Mouse (Mus musculus) left cerebral cortex, adult 11 months (tissue): ENCODE results near the gene Ppp3ca.

ENCODE experiments used
- DNase-seq: peaks from one replicate; pipeline ENCODE4 v3.0.0; 2022; ENCODE audit warnings: low spot score

Ppp3ca gene

DNA sequence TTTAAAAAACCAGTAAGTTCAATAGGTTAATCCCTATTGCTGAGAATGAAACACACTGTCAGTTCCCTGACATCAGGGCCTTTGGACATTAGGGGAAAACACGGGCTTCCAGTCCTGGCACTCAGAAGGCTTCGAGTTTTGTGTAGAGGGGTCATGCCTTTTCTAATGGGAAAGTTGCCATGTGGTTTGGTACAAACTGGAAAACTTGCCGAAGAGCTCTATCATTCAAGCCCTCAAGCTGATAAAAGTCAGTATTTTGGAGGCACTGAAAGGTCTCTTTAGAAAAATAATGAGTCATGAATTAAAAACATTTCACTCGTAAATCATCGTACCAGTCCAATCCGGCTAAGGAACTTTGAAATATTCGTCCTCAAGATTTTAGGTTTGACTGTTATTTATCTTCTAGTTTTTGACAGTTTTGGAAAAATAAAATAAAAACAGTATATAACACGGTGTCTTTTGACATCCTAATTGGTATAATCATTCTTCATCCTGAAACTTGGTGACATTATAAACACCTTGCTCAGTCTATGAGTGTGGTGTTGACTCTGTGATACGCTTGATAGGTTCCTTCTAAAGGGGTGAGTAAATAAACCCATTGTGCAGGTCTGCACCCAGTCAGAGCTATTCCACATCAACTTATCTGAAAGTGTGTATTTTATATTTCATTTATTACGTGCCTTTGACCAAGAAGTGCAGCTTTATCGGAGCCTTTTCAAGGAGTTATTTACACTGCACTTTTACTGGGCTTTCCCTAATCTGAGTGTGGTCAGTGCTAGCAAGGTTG, 192.3 kb downstream of the Ppp3ca start:
- no peak for DNase-seq

DNA sequence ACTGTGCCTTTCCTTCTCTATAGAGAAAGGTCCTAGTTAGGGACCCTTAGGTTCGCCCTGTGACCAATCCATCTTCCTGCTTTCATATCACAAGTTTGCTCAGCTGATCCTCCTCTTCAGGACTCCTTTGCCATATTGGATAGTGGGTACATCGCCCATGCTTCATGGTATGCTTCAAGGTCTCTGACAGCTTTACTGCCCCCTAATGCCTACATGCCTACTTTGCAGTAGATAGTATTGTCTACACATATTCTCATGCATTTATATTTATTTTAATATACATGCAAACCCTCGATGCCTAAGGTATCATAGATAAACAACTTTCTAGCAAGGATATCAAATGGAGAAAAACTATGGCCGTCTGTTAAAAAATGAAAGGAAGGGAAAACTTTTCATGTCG, 193.2 kb downstream of the Ppp3ca start:
- DNase-seq: no peak

DNA sequence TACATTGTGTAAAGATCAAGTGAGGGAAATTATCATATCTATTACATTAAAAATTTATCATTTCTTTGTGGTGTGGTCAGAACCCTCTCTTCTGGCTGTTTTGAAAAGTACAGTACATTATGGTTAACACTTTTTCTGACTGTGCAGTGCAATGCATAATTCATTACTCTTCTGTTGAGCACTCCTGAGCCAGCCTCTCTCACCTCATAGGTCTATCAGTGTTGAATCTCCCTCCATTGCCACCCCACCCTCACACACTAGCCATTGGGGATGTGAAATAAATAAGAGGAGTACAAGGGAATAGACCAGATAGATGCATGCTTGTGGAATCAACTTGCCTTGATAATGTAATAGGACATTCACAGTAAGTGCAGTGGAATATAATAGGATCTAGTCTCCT, 194.4 kb downstream of the Ppp3ca start:
- no peak for DNase-seq

DNA sequence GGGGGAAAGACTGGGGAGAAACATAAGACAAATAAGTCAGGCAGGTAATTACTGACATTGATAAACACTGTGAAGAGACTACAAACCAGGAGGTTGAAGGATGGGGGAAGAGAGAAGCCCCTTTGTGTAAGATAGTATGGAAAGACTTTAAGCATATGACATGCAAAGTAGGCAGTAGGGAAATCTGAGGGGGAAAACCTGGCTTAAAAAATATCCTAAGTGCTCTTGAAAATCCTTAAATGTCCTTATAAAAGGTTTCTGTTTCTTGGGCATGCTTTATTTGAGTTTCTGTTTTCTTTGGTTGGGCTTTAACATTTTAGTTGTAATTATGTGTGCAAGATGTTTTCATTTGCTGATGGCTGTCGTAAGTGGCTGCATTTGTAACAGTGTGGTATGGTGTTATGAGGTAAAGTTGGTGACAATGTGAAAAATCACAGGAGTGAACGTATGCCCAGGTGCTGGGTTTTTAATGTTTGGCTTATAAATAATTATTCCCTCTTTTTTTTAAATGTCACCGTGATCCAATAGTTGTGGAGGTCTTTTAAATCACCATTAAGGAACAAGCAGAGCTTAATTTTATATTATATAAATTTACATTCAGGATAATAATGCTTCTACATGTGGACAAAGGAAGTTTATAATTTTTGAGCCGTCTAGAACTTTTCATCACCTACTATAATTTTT, 195.4 kb downstream of the Ppp3ca start:
- DNase-seq: no peak

DNA sequence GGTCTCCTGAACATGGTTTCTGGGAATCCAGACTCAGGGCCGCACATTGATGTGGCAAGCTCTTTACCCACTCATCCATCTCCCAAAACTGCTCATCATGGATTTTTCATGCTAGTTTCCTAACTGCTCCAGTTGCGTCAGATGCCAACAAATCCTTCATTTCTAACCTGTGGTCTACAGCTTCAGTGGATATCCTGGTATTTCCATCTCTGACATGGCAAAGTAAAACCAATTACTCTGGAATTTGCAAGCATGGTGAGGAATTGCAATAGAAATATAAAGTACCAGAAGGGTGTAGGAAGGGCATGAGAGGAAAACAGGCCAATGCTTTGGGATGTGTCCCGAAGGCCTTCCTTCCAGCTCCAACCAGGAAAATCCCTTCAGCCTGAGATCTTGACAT, 196.2 kb downstream of the Ppp3ca start:
- DNase-seq: no peak

DNA sequence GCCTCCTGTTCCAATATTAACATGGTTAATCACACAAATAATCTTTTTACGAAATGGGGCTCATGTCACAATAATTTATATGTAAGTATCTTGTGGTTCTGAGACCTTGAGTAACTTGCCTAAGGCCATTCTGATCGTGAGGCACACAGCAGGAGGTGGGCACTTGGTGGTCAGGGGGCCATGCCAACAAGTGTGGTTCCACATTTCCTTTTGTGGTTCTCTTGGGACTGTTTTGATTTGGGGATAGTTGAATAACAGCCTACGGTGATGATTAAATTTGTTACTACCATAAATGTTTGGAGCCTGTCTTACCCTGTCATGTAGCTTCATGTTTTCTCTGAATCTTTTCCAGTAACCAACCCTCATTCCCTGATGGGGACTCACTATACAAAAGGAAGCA, 196.6 kb downstream of the Ppp3ca start:
- DNase-seq: no peak

DNA sequence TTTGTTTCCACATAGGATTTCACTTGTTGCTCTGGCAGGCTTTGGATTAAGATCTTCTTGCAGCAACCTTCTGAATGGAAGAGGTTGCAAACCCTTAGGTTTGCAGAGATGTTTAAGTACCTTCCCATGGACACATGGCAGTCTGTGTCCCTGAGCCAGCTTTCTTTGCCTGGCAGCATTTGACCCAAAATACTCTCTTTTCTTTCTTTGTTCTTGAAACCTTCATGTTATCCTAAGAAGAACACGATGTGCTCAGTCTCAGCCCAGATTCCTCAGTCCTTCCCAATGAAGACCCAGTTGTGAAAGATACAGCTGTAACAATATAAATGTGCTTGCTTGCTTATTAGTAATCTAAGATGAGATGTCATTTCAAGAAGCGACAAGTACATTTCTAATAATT, 197.4 kb downstream of the Ppp3ca start:
- DNase-seq: no peak

DNA sequence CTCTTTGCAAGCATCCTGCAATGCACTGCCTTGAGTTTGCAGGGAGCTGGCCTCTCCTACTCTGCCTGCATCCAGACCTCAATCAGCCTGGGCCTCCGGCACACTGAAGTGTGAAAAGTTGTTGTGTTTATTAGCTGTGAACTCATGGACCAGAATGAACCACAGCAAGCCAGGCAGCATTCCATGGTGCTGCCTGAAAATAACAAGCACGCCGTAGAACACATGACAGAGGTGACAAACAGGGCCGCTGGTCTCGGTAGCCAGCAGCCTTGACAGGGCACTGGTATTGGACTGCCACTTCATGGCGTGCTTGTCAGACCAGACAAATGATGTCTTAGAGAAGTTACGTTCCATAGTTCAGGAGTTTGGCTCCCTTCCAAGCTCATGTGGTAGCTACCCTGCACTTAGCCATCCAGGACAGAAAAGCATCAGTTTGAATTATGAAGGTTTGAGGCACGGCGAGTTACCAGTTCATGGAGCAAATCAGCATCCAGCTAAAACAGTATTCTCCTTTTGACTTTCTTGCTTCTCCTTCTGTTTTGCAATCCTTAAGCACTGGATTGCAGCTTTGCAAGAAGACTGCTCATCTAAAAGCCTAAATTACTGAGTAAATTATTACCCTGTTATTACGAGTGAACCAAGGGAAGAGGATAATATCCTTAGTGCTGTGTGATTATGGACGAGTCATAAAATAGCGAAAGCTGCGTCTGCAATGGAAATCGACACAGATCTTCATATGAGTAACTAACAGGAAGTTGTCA, 202.0 kb downstream of the Ppp3ca start:
- no peak for DNase-seq

DNA sequence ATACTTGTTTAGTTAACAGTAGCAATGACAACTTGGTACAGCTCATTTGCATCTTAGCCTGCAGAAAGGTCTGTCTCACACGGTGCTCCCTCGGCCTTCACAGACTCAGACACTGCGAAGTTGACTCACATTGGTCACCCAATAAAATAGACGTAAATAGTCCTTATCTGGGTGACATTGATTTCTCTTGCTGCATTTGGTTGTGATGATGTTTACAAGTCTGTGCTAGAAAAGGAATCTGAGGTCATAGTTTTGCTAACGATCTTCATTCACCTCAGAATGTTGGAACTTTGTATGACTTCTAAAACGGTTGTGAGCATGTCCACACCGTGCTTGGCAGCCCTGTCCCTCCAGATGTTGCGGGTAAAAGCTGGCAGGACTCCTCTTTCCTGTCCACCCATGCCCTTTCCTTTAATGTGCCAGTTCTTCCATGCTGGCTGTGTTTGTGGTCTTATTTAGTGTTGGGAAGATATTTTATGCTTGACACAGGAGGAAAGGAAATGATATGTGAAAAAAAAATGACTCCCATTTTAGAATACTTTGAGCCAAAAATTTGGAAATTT, 202.7 kb downstream of the Ppp3ca start:
- DNase-seq: no peak

DNA sequence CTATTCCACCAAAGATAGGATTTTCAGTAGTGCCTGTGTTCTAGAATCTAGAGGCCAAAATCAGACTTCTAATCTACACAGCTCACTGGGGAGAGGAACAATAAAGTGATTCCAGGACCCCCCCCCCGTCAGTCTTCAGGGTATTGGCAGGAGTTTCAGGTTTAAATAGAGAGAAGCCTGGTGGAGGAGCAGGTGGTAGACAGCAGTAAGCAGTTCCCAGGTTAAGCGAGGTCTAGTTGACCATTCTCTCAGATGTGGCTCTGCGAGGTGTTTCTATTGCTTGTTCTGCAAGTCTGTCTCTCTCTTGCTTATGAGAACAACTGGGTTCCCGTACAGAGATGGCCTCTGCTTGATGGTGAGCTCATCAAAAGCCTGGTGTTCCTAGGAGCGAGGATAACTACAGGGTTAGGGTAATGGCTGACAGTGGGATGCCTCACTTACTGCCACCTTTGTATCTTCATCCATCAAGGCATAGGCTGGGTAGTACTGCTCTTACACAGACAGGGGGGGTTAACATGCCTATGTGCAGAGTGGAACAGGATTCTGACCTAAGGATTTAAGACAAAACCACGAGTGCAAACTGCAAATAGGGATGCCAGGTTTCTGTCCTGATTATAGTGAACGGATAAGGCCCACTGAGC, 204.0 kb downstream of the Ppp3ca start:
- DNase-seq: no peak

DNA sequence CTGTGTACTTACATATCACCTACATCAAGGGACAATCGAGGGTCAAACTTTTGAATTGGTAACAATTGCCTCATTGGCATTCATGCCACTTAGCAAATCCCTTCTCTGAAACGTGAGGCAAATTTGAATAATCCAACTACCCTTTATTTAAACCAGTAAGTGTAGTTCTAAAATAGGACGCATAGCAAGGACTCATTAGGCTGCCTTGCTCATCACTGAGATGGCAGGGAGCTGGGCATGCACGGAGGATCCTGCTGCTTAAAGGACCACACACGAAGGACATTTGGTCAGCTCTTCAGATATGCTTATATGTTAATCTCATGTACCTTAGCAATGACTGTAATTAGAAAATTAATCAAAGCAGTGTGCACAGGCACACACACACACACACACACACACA, 204.6 kb downstream of the Ppp3ca start:
- DNase-seq: no peak

DNA sequence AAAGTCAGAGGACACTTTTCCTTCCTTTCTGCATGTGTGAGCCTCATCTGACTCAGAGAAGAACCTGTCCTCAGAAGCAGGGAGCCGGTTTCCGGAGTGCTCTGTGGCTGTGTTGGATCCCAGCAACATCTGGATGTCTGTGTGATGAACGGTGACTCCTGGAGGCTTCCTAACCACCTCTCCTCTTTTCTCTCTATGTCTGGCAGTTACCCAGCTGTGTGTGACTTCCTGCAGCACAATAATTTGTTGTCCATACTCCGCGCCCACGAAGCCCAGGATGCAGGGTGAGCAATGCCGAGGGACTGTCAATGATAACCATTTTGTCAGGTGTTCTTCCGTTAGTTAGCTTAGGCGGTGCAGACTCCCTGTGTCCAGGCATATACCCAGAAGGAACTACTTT, 217.8 kb downstream of the Ppp3ca start:
- no peak for DNase-seq

DNA sequence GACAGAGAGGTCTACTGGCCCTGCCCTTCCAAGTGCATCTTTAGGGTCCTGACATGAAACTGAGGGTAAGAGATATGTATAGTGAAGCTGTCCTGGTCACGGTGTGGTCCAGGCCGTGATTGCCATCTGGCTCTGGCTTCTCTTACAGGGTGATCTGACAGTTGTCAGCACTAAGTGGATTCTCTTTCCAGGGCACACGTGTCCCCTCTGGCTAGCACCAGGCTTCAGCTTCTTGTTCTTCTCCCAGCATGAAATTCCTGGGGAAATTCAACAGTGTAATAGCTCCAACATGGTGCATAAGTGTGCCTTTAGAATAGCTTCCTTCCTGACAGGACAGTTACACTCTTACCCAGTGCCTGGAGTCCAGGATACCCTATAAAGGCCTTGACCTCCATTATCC, 222.2 kb downstream of the Ppp3ca start:
- DNase-seq: no peak

DNA sequence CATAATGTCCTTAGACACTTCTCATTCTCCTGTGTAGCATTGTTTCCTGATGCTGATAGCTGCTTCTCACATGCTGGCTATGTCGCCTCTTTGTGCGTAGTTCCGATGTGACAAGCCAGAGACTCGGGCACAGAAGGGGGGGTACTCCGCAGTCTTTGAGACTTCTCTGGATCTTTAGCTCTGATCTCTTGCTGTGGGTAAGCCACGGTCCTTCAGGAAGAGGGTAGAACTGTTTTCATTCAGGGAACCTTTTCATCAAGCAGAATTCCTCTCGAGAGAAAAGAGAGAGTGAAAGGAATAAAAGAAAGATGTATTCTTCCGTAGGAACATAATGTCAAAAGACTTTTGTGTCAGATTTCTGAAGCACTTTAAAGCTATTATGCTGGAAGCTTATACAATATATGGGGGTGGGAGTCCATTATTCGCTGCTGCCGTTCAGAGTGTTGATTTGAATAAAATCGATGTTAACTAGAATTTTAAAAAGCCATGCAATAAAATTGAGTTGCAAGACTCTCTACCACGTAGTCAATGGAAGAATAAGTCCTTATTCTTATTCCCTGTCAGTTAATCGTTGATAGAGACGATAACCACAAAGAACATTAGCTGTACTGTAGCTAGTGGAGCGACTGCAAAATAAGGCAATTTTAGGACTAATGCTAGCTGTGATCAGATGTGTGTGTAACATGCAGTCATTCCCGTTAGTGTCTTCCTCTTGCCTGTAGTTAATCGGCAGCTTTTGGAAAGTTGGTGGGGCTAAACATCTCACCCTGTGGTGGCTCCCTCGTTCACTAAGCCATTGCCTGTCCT, 223.9 kb downstream of the Ppp3ca start:
- DNase-seq: no peak

DNA sequence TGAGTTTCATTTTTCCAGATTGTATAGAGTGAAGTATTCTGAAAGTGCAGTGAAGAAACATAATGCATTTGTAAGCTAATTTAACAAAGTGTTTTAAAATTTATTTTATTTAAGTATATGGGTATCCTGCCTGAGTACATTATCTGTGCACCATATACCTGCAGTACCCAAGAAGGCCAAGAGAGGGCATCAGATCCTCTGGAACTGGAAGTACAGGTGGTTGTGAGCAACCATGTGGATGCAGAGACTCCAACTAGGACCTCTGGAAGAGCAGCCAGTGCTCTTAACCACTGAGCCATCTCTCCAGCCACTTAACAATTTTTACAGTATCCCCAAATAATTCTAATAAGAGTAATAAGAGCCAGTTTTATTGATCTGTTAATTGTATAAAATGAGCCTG, 225.6 kb downstream of the Ppp3ca start:
- DNase-seq: no peak

DNA sequence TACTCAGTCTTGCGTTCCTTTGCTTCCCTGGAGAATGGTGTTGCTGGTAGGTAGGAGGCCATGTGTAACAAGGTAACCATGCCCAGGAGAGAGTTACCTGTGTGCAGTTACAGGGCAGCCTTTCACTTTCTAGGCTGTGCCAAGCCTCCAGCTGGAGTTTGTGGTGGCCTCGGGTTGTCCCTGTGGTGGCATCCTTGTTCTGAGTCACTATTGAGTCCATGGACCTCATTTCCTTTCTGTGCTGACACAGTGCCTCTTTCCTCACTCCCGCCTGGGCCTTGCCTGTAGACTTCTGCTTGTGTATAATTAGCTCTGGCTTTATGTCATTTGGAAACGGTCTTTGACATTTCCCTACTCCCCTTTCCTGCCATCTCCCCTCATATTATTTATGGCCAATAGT, 226.4 kb downstream of the Ppp3ca start:
- DNase-seq: no peak

DNA sequence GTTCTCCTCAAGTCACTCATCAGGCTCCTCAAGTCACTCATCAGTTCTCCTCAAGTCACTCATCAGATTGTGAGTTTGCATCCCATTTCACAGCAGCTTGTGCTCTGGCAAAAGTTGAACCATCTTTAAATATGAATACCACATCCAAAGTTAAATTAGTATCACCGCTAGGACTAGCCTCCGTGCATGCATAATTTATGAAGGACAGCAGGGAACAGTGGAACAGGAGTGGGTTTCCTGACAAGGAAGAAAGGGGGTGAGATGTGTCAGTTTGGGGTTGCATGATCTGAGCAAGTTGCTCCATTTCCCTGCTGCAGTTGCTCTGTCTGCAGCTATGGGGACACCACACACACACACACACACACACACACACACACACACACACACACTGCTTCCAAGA, 229.8 kb downstream of the Ppp3ca start:
- DNase-seq: peak; percentile 21

DNA sequence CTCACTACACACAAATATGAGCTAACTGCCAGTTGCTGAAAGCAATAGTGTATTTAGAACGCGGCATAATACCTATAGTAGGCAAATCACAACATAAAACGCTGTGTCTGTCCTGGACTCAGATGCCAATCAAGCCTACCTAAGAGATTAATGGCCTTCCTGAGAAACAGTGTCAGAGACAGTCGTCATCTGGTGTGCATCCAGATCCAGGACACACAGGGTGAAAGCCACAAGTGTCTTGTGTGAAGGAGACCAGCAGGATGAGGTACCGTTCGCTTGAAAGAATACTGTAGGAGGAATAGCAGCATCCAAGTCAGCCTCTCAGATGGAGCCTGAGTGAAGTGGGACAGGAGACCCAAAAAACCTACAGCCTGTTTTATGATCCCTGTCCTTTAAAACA, 231.1 kb downstream of the Ppp3ca start:
- no peak for DNase-seq

DNA sequence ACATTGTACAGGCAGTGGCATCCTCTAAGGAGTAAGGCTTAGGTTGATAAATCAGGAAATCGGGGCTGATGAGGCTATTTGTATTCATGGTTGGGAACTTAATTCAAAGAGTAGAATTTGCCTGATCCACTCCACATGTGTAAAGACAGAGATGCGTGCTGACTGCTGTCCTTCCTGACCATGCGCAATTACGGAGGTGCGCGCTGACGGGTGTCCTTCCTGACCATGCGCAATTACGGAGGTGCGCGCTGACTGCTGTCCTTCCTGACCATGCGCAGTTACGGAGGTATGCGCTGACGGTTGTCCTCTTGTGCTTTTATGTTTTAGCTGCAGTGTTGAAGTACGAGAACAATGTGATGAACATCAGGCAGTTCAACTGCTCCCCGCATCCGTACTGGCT, 232.9 kb downstream of the Ppp3ca start:
- DNase-seq: no peak

DNA sequence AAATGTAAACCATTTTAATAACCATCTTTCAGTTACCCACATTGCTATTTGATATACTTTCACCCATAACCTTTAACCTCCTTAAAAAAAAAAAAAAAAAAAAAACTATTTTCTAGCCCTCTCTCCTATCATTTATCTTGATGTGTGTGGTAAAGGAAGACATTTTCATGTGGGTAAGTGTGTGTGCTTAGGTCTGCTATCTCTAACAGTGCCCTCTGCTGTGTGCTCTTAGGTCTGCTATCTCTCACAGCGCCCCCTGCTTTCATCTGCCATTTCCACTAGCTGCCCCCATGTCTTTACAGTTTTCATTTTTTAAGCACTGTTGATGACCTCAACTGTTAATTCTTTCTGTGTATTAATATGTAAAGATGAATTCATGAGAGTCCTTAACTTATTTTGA, 235.7 kb downstream of the Ppp3ca start:
- DNase-seq: no peak

DNA sequence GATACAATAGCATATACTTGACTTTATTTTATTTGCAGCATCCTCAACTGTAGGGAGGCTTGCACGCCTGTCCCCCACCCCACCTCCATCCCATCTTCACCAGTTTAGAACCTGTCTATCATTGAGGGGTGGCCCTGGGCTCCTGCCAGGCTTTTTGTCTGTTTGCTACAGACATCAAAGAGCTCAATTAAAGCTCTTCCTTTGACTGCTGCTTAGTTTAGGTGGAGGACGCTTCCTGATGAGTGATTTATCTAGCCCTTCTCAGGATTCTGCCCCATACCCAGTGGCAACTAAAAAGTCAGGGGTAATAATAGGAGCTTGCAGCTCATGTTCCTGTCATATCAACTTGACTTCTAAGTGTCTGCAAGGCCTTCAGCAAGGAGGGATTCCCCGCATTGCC, 239.6 kb downstream of the Ppp3ca start:
- DNase-seq: no peak

DNA sequence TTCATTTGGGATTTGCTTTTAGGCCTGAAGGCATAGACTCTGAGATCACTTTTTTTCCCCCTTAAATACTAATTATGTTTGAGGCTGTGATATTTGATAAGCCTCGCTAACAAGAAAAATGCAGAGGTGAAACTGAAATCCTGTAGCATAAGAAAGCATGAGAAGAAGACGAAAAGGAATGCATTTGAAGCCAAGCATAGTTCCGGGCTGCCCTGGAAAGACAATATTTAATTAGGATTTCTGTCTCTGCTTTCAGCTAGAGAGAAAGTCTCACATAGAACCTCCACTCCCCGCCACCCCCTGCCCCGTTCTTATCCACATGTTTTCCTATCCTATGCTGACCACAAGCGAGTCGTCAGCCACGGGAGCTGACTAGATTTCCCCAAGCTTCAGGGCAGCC, 241.4 kb downstream of the Ppp3ca start:
- no peak for DNase-seq
